Mouse (Mus musculus): ENCODE results near the gene Zfp366. TPM values are rescaled to one million over a fixed set of nuclear protein-coding genes. Genes with fewer than 3 reads are reported as not detected.

The Zfp366 gene
- total and polyA plus RNA-seq, 3 experiments = not detected

DNA sequence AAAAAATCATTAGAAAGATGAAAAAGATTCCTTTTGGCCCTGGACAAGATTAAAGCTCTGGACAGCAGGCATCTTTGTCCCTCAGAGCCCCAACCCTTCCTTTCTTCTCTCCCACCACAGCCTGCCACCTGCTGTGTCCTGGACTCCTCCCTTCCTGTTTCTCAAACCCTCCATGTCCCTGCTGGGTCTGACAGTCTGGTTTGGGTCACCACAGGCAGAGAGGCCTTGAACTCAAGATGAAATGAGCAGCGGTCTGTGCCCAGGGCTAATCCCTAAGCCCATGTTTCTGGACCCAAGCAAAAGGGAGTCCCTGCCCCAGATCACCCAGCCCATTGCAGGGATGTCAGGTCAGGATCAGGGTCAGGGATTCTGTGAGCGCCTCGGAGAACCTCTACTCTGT, 60.3 kb downstream of the Zfp366 start:
- no peaks in the 10 kb centered on the region for H3K9me3 ChIP-seq (replicated peaks; ENCODE audit: low read length)
- H3K4me1 ChIP-seq (ENCODE audit: control insufficient read depth in 1 of 2, insufficient read depth in 2 of 2) = peaks cover 9 to 16% of the 10 kb centered on the region in 2 experiments
- peaks cover 86% of the 10 kb centered on the region for H3K27me3 ChIP-seq (replicated peaks)
- no peaks in the 10 kb centered on the region for H3K36me3 ChIP-seq (replicated peaks in 1 of 2; ENCODE audit: control insufficient read depth in 1 of 2, insufficient read depth in 1 of 2, low read length in 1 of 2)
- in situ Hi-C loops (cut with MboI; ENCODE audit: low pct_ligation_motif_present, low pct_unique_long_range_greater_than_20kb, low sequenced_read_pairs) = no loop called here
- H3K4me3 ChIP-seq (replicated peaks in 1 of 3; ENCODE audit: low read depth in 2 of 3, low read length in 2 of 3, poor library complexity in 1 of 3) = no peak overlapping the region
- DNase-seq (ENCODE audit: extremely low read depth) = no peak
- no peak overlapping the region for H3K4me2 ChIP-seq (ENCODE audit: insufficient read depth, low read depth, poor library complexity, severe bottlenecking)
- no peak overlapping the region for H3K9ac ChIP-seq (ENCODE audit: insufficient read depth, low read depth)
- H3K79me2 ChIP-seq (replicated peaks; ENCODE audit: control insufficient read depth, extremely low read depth, insufficient read depth, poor library complexity, severe bottlenecking) = no peaks in the 10 kb centered on the region
- no peak for TF ChIP-seq HCFC1 (IDR thresholded peaks at IDR 0.05; ENCODE audit: low read depth, low read length)
- no peak for TF ChIP-seq ZNF384 (IDR thresholded peaks at IDR 0.05; ENCODE audit: low read depth, low read length)
- TF ChIP-seq MAZ (IDR thresholded peaks at IDR 0.05; ENCODE audit: low read depth, low read length) = no peak
- no peak for TF ChIP-seq USF2 (conservative IDR thresholded peaks at IDR 0.05; ENCODE audit: low read depth, low read length)
- no peak for TF ChIP-seq CTCF (conservative IDR thresholded peaks at IDR 0.05 in 1 of 2, IDR thresholded peaks at IDR 0.05 in 1 of 2; ENCODE audit: low read depth in 2 of 2, low read length in 2 of 2)
- no peak for TF ChIP-seq ZKSCAN1 (IDR thresholded peaks at IDR 0.05; ENCODE audit: borderline replicate concordance, low read depth, low read length)
- TF ChIP-seq EP300 (IDR thresholded peaks at IDR 0.05; ENCODE audit: low read length) = no peak
- H3K27ac ChIP-seq (ENCODE audit: insufficient read depth, low read depth) = no peak overlapping the region
- dilution Hi-C loops (cut with MboI; ENCODE audit: extremely low pct_ligation_motif_present, extremely low pct_unique_long_range_greater_than_20kb, low sequenced_read_pairs) = no loop called here

DNA sequence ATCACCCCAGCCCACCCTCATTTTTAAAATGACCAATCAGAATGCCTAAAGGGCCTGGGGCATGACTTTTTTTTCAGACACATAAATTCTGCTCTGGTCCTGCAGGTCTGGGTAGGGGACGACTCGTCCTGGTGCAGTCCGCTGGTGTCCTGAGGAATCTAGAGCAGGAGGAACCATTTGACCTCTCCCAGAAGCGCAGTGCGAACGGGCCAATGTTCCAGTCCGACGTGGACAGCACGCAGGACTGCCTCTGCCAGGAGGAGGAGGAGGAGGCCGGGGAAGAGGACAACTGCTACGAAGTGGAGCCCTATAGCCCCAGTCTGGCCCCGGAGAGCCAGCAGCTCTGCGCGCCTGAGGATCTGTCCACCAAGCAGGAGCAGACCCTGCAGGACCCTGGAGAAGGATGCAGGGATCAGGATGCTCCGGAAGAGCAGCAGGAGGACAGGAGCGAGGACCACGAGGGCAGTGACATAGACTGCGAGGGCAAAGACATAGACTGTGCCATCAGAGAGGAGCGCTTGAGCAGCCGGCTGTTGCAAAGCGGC, 61.4 kb downstream of the Zfp366 start:
- DNase-seq (ENCODE audit: extremely low read depth) = no peak
- Histone ChIP-seq H3K9me3 (replicated peaks; ENCODE audit: low read length) (no peaks in the 10 kb centered on the region), H3K4me3 (replicated peaks in 1 of 3; ENCODE audit: low read depth in 2 of 3, low read length in 2 of 3, poor library complexity in 1 of 3) (no peak overlapping the region), H3K4me2 (ENCODE audit: insufficient read depth, low read depth, poor library complexity, severe bottlenecking) (no peak overlapping the region), H3K9ac (ENCODE audit: insufficient read depth, low read depth) (no peak overlapping the region), H3K36me3 (replicated peaks in 1 of 2; ENCODE audit: control insufficient read depth in 1 of 2, insufficient read depth in 1 of 2, low read length in 1 of 2) (no peaks in the 10 kb centered on the region), H3K79me2 (replicated peaks; ENCODE audit: control insufficient read depth, extremely low read depth, insufficient read depth, poor library complexity, severe bottlenecking) (no peaks in the 10 kb centered on the region), H3K4me1 (ENCODE audit: control insufficient read depth in 1 of 2, insufficient read depth in 2 of 2) (peaks cover 9 to 16% of the 10 kb centered on the region in 2 experiments), H3K27ac (ENCODE audit: insufficient read depth, low read depth) (no peak overlapping the region), H3K27me3 (replicated peaks) (peaks cover 82% of the 10 kb centered on the region)
- TF ChIP-seq ZNF384 (IDR thresholded peaks at IDR 0.05; ENCODE audit: low read depth, low read length) (no peak), RAD21 (IDR thresholded peaks at IDR 0.05; ENCODE audit: low read depth, low read length) (no peak), USF2 (conservative IDR thresholded peaks at IDR 0.05; ENCODE audit: low read depth, low read length) (no peak), MAZ (IDR thresholded peaks at IDR 0.05; ENCODE audit: low read depth, low read length) (no peak), MEF2A (IDR thresholded peaks at IDR 0.05; ENCODE audit: borderline replicate concordance, low read depth, low read length) (no peak), ETS1 (conservative IDR thresholded peaks at IDR 0.05; ENCODE audit: low read depth, low read length) (no peak), MAX (IDR thresholded peaks at IDR 0.05; ENCODE audit: low read length) (no peak), TCF12 (IDR thresholded peaks at IDR 0.05; ENCODE audit: low read depth, low read length) (no peak), SMC3 (IDR thresholded peaks at IDR 0.05; ENCODE audit: low read depth, low read length) (no peak), PAX5 (IDR thresholded peaks at IDR 0.05; ENCODE audit: low read length) (no peak), POLR2AphosphoS2 (IDR thresholded peaks at IDR 0.05; ENCODE audit: low read depth, low read length) (no peak), CTCF (conservative IDR thresholded peaks at IDR 0.05 in 1 of 2, IDR thresholded peaks at IDR 0.05 in 1 of 2; ENCODE audit: low read depth in 2 of 2, low read length in 2 of 2) (no peak), CHD2 (IDR thresholded peaks at IDR 0.05; ENCODE audit: low read length) (no peak), JUND (conservative IDR thresholded peaks at IDR 0.05; ENCODE audit: low read depth, low read length) (no peak), MXI1 (IDR thresholded peaks at IDR 0.05; ENCODE audit: low read depth, low read length) (no peak)
- dilution Hi-C loops (cut with MboI; ENCODE audit: extremely low pct_ligation_motif_present, extremely low pct_unique_long_range_greater_than_20kb, low sequenced_read_pairs) = no loop called here
- in situ Hi-C loops (cut with MboI; ENCODE audit: low pct_ligation_motif_present, low pct_unique_long_range_greater_than_20kb, low sequenced_read_pairs) = no loop called here
